Comparison of ENCODE assay signal across 9 mouse cellular contexts in the genomic region with DNA sequence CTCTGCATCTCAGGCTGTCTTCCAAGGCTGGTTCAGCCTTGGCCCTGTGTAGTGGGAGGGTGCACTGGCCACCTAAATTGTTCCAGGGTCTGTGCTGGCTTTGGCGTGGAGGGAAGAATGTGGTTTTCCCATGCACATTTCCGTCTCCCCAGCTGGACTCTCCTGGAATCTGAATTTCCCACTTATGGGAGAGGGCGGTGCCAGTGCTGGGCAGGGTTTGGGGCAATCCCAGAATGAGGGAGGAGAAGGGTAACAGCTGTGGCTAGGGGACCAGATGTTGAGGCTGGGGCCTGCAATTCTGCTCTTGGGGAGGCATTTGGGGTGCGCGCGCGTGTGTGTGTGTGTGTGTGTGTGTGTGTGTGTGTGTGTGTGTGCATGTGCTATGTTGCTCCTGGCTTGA. TPM values are rescaled to one million over a fixed set of nuclear protein-coding genes. Genes with fewer than 3 reads are reported as not detected.
DNase-seq lines count a peak whose midpoint lies in the region; ATAC-seq lines count a peak whose summit lies in the region.
"Had no signal": no experiment of that assay in that cellular context is flagged by ENCODE, and none has a peak within 500 bp of the region (broad histone marks: within the 10 kb centered on the region; RNA-seq: fewer than 3 reads in every experiment).

No protein-coding gene starts in this region.

- ATAC-seq in forebrain, embryonic 11.5 days (replicated peaks; ENCODE audit: low FRiP score) = no peak
- no peak for ATAC-seq in intestine, embryonic 16.5 days
- ATAC-seq in midbrain, embryonic 14.5 days (ENCODE audit: low FRiP score, low TSS enrichment) = no peak
- ATAC-seq in erythroid progenitor cell, adult 5-6 weeks (replicated peaks; ENCODE audit: low FRiP score, poor library complexity, severe bottlenecking) = no peak

- H3K4me3 ChIP-seq in forebrain, embryonic 11.5 days (ENCODE audit: low read depth, low read length) = peak overlapping the region; percentile 86; the same call in 1 of the 2 replicates
- peak overlapping the region; percentile 15; the same call in 1 of the 2 replicates for H3K4me3 ChIP-seq in intestine, embryonic 16.5 days (ENCODE audit: low read length)
- 0 out of 2 replicates have a peak overlapping the region, but pooled peaks have one; percentile 10 for H3K4me3 ChIP-seq in midbrain, embryonic 14.5 days (replicated peaks; ENCODE audit: low read depth, low read length)
- H3K4me3 ChIP-seq: megakaryocyte, embryonic 14.5 days had no signal

- no peaks in the 10 kb centered on the region for H3K36me3 ChIP-seq in forebrain, embryonic 11.5 days (ENCODE audit: control insufficient read depth, insufficient read depth, low read length)
- no peaks in the 10 kb centered on the region for H3K36me3 ChIP-seq in intestine, embryonic 16.5 days (ENCODE audit: control insufficient read depth, insufficient read depth, low read length)
- H3K36me3 ChIP-seq in midbrain, embryonic 14.5 days (ENCODE audit: control insufficient read depth, insufficient read depth, low read length) = no peaks in the 10 kb centered on the region

- H3K9ac ChIP-seq in forebrain, embryonic 11.5 days (ENCODE audit: low read length) = peak overlapping the region; percentile 24; the same call in 1 of the 2 replicates
- peak overlapping the region; percentile 90; the same call in 1 of the 2 replicates for H3K9ac ChIP-seq in intestine, embryonic 16.5 days (ENCODE audit: low read depth, low read length)
- peak overlapping the region; percentile 42; the same call in 1 of the 2 replicates for H3K9ac ChIP-seq in midbrain, embryonic 14.5 days (replicated peaks; ENCODE audit: low read length)

- H3K27ac ChIP-seq in forebrain, embryonic 11.5 days (ENCODE audit: low read depth, low read length) = no peak overlapping the region
- peak overlapping the region; percentile 11; the same call in 1 of the 2 replicates for H3K27ac ChIP-seq in intestine, embryonic 16.5 days (ENCODE audit: low read length)
- no peak overlapping the region for H3K27ac ChIP-seq in midbrain, embryonic 14.5 days (replicated peaks; ENCODE audit: low read depth, low read length)

- no peaks in the 10 kb centered on the region for H3K9me3 ChIP-seq in forebrain, embryonic 11.5 days (ENCODE audit: control insufficient read depth, low read length)
- no peaks in the 10 kb centered on the region for H3K9me3 ChIP-seq in intestine, embryonic 16.5 days (ENCODE audit: control insufficient read depth, low read length)
- no peaks in the 10 kb centered on the region for H3K9me3 ChIP-seq in midbrain, embryonic 14.5 days (ENCODE audit: control insufficient read depth, low read length)
- H3K9me3 ChIP-seq: megakaryocyte, embryonic 14.5 days had no signal

- no peaks in the 10 kb centered on the region for H3K27me3 ChIP-seq in forebrain, embryonic 11.5 days (ENCODE audit: control insufficient read depth, insufficient read depth, low read length)
- H3K27me3 ChIP-seq in intestine, embryonic 16.5 days (replicated peaks; ENCODE audit: control insufficient read depth, insufficient read depth, low read length) = no peaks in the 10 kb centered on the region
- no peaks in the 10 kb centered on the region for H3K27me3 ChIP-seq in midbrain, embryonic 14.5 days (ENCODE audit: control insufficient read depth, insufficient read depth, low read length)

- H3K4me1 ChIP-seq in forebrain, embryonic 11.5 days (replicated peaks; ENCODE audit: control insufficient read depth, insufficient read depth, low read length) = peaks cover 51% of the 10 kb centered on the region
- peaks cover 76% of the 10 kb centered on the region for H3K4me1 ChIP-seq in intestine, embryonic 16.5 days (ENCODE audit: control insufficient read depth, insufficient read depth, low read length)
- peaks cover 62% of the 10 kb centered on the region for H3K4me1 ChIP-seq in midbrain, embryonic 14.5 days (ENCODE audit: control insufficient read depth, insufficient read depth, low read length)

- peak overlapping the region; percentile 93 for H3K4me2 ChIP-seq in forebrain, embryonic 11.5 days (ENCODE audit: low read depth, low read length, severe bottlenecking)
- H3K4me2 ChIP-seq in intestine, embryonic 16.5 days (ENCODE audit: low read depth, low read length) = peak overlapping the region; percentile 71
- H3K4me2 ChIP-seq in midbrain, embryonic 14.5 days (ENCODE audit: low read length) = peak overlapping the region; percentile 98

- DNase-seq in heart, adult 11 months = peak; percentile 94
- DNase-seq in heart, adult 18-20 months = no peak
- no peak for DNase-seq in forebrain, embryonic 11.5 days (ENCODE audit: low spot score)
- DNase-seq in midbrain, embryonic 14.5 days = no peak
- DNase-seq in spleen, adult 12 weeks (ENCODE audit: low spot score) = no peak
- no peak for DNase-seq in left cerebral cortex, postnatal 25 days (ENCODE audit: low spot score in 2 of 2)

- WGBS in forebrain, embryonic 11.5 days = 64% methylated on average over 7 of the region's 7 CpGs
- 51% methylated on average over 6 of the region's 7 CpGs for WGBS in intestine, embryonic 16.5 days
- 58% methylated on average over 7 of the region's 7 CpGs for WGBS in midbrain, embryonic 14.5 days

- intact Hi-C loops in left cerebral cortex, postnatal 25 days (cut with DNase I) = no loop called here

RNA-seq across cellular contexts. Expression of a gene that starts 2.8 kb away (rescaled TPM):
- 1 to 10 TPM; 6.2 to 8.5 TPM for total RNA-seq in heart, adult 18-20 months (2021)
- 31.3 and 34.5 TPM in 2 replicates for polyA plus RNA-seq in forebrain, embryonic 11.5 days (2014; fragmentation: Nextera tagmentation; extraction: Ambion mirVana)
- polyA plus RNA-seq in intestine, embryonic 16.5 days (2015; fragmentation: Nextera tagmentation; extraction: Ambion mirVana) = 14.5 and 18.1 TPM in 2 replicates
- 13.2 and 13.4 TPM in 2 replicates for polyA plus RNA-seq in midbrain, embryonic 14.5 days (2014; fragmentation: Nextera tagmentation; extraction: Ambion mirVana)
- total RNA-seq in erythroid progenitor cell, adult 5-6 weeks (2015; ENCODE audit: low replicate concordance) = not detected in 2 replicates
- total RNA-seq in erythroid progenitor cell, adult 5-6 weeks (2017; ENCODE audit: low replicate concordance) = not detected in 2 replicates
- 10 to 100 TPM; 11.7 to 12.4 TPM for total RNA-seq in left cerebral cortex, postnatal 25 days (2021)

RNA-seq across cellular contexts. Expression of a gene that starts 27.5 kb away (rescaled TPM):
- total RNA-seq in heart, adult 18-20 months (2021) = 100 to 1,000 TPM; 154 TPM
- polyA plus RNA-seq in forebrain, embryonic 11.5 days (2014; fragmentation: Nextera tagmentation; extraction: Ambion mirVana) = 87.4 and 91.4 TPM in 2 replicates
- polyA plus RNA-seq in intestine, embryonic 16.5 days (2015; fragmentation: Nextera tagmentation; extraction: Ambion mirVana) = 79.4 and 86.8 TPM in 2 replicates
- polyA plus RNA-seq in midbrain, embryonic 14.5 days (2014; fragmentation: Nextera tagmentation; extraction: Ambion mirVana) = 171 and 207 TPM in 2 replicates
- 9.4 and 16.8 TPM in 2 replicates for total RNA-seq in erythroid progenitor cell, adult 5-6 weeks (2015; ENCODE audit: low replicate concordance)
- 3.9 and 9.6 TPM in 2 replicates for total RNA-seq in erythroid progenitor cell, adult 5-6 weeks (2017; ENCODE audit: low replicate concordance)
- total RNA-seq in left cerebral cortex, postnatal 25 days (2021) = 10 to 100 TPM; 67.5 to 92.8 TPM

RNA-seq across cellular contexts. Expression of a gene that starts 37.6 kb away (rescaled TPM):
- total RNA-seq in heart, adult 18-20 months (2021) = 1 to 10 TPM; 2.1 to 2.6 TPM
- polyA plus RNA-seq in forebrain, embryonic 11.5 days (2014; fragmentation: Nextera tagmentation; extraction: Ambion mirVana) = 27.7 and 28.6 TPM in 2 replicates
- 23.0 and 26.5 TPM in 2 replicates for polyA plus RNA-seq in intestine, embryonic 16.5 days (2015; fragmentation: Nextera tagmentation; extraction: Ambion mirVana)
- polyA plus RNA-seq in midbrain, embryonic 14.5 days (2014; fragmentation: Nextera tagmentation; extraction: Ambion mirVana) = 7.2 and 8.9 TPM in 2 replicates
- 4.6 and 7.6 TPM in 2 replicates for total RNA-seq in erythroid progenitor cell, adult 5-6 weeks (2015; ENCODE audit: low replicate concordance)
- 1.7 and 2.7 TPM in 2 replicates for total RNA-seq in erythroid progenitor cell, adult 5-6 weeks (2017; ENCODE audit: low replicate concordance)
- 1 to 10 TPM; 2.9 to 3.5 TPM for total RNA-seq in left cerebral cortex, postnatal 25 days (2021)

RNA-seq across cellular contexts. Expression of a gene that starts 42.4 kb away (rescaled TPM):
- total RNA-seq in heart, adult 18-20 months (2021) = 1 to 10 TPM; 7.7 to 9.7 TPM
- polyA plus RNA-seq in forebrain, embryonic 11.5 days (2014; fragmentation: Nextera tagmentation; extraction: Ambion mirVana) = 7.6 and 7.7 TPM in 2 replicates
- polyA plus RNA-seq in intestine, embryonic 16.5 days (2015; fragmentation: Nextera tagmentation; extraction: Ambion mirVana) = 13.5 and 13.6 TPM in 2 replicates
- polyA plus RNA-seq in midbrain, embryonic 14.5 days (2014; fragmentation: Nextera tagmentation; extraction: Ambion mirVana) = 3.4 and 3.9 TPM in 2 replicates
- not detected in 2 replicates for total RNA-seq in erythroid progenitor cell, adult 5-6 weeks (2015; ENCODE audit: low replicate concordance)
- not detected in 2 replicates for total RNA-seq in erythroid progenitor cell, adult 5-6 weeks (2017; ENCODE audit: low replicate concordance)
- total RNA-seq in left cerebral cortex, postnatal 25 days (2021) = 1 to 10 TPM; 7.5 to 9.9 TPM

RNA-seq across cellular contexts. Expression of a gene that starts 42.5 kb away (rescaled TPM):
- 100 to 1,000 TPM; 152 to 155 TPM for total RNA-seq in heart, adult 18-20 months (2021)
- polyA plus RNA-seq in forebrain, embryonic 11.5 days (2014; fragmentation: Nextera tagmentation; extraction: Ambion mirVana) = 57.7 and 60.7 TPM in 2 replicates
- polyA plus RNA-seq in intestine, embryonic 16.5 days (2015; fragmentation: Nextera tagmentation; extraction: Ambion mirVana) = 90.5 and 92.5 TPM in 2 replicates
- 44.8 and 55.0 TPM in 2 replicates for polyA plus RNA-seq in midbrain, embryonic 14.5 days (2014; fragmentation: Nextera tagmentation; extraction: Ambion mirVana)
- total RNA-seq in erythroid progenitor cell, adult 5-6 weeks (2015; ENCODE audit: low replicate concordance) = 10.1 and 12.6 TPM in 2 replicates
- total RNA-seq in erythroid progenitor cell, adult 5-6 weeks (2017; ENCODE audit: low replicate concordance) = 10.9 and 14.3 TPM in 2 replicates
- total RNA-seq in left cerebral cortex, postnatal 25 days (2021) = 10 to 100 TPM; 62.2 to 63.3 TPM

Comparison
In these comparisons a context has a peak if more than half of its experiments do, and no peak if none do; other contexts are left out.
1. H3K4me3 ChIP-seq: peak in every context shown above with its lines; median percentile 86 in forebrain, embryonic 11.5 days; 15 in intestine, embryonic 16.5 days; 10 in midbrain, embryonic 14.5 days.
2. H3K9ac ChIP-seq: peak in every context shown above with its lines; median percentile 90 in intestine, embryonic 16.5 days; 42 in midbrain, embryonic 14.5 days; 24 in forebrain, embryonic 11.5 days.
3. RNA of a gene that starts 2.8 kb away (total RNA-seq): 11.7 to 12.4 TPM in left cerebral cortex, postnatal 25 days and 6.2 to 8.5 TPM in heart, adult 18-20 months; not detected in erythroid progenitor cell, adult 5-6 weeks; every median in the first group is over 4 times any median in the second.
4. Peak in every context shown above with its lines, with median percentiles within 50 percentile points of each other: H3K4me2 ChIP-seq.